Mouse (Mus musculus) embryonic stem cell, embryonic (primary cell): ENCODE data around the gene Schip1.

Experiments
- CTCF ChIA-PET, 4 experiments: fragments of 300-600 bp in 2 of 4; fragments of 350-600 bp in 2 of 4; sonication (Branson Sonifier 250); formaldehyde crosslinking; loops; one replicate each; lab custom pipeline; 2022; ENCODE audit warnings: inconsistent platforms in 2 of 4; lab: Charles Lee
- POLR2A ChIA-PET, 4 experiments: fragments of 300-600 bp in 2 of 4; fragments of 350-600 bp in 2 of 4; sonication (Branson Sonifier 250); formaldehyde crosslinking; loops; one replicate each; lab custom pipeline; 2022; ENCODE audit warnings: antibody characterized with exemption in 4 of 4, inconsistent platforms in 1 of 4; lab: Charles Lee

Schip1 gene

GRCm38 (mm10) chr3:68499532-68500152, 435.0 kb downstream of the Schip1 start:
- ChIA-PET CTCF (interaction anchor here in 1 of 4 experiments (1.9 kb wide), 1 partner anchor 446 kb away, joined by 4 read pairs; no protein-coding TSS in a partner anchor), POLR2A (interaction anchor here in 3 of 4 experiments (0.6 to 14.9 kb wide), 11 partner anchors 12 to 82 kb away, joined by 3 to 374 read pairs (median 5); no protein-coding TSS in a partner anchor)

- POLR2A ChIA-PET: interaction anchor here in 3 of 4 experiments (0.7 to 5.6 kb wide), 11 partner anchors 9 to 329 kb away, joined by 3 to 28 read pairs (median 5); no protein-coding TSS in a partner anchor
- CTCF ChIA-PET: no interaction called here
Measured at GRCm38 (mm10) chr3:68504838-68505237, 440.2 kb downstream of the Schip1 start.

- CTCF ChIA-PET: no interaction called here
- POLR2A ChIA-PET: interaction anchor here in 2 of 4 experiments (0.7 to 5.6 kb wide), 8 partner anchors 9 to 60 kb away, joined by 3 to 28 read pairs (median 4); no protein-coding TSS in a partner anchor
Measured at GRCm38 (mm10) chr3:68506769-68507318, 442.2 kb downstream of the Schip1 start.

- CTCF ChIA-PET: interaction anchor here in 1 of 4 experiments (0.7 kb wide), 1 partner anchor 73 kb away, joined by 3 read pairs; no protein-coding TSS in a partner anchor
- POLR2A ChIA-PET: interaction anchor here in 2 of 4 experiments (0.6 to 11.4 kb wide), 6 partner anchors 9 to 73 kb away, joined by 3 to 170 read pairs (median 6); no protein-coding TSS in a partner anchor
Measured at GRCm38 (mm10) chr3:68508629-68509028, 444.0 kb downstream of the Schip1 start.

GRCm38 (mm10) chr3:68510872-68511271, 446.3 kb downstream of the Schip1 start:
- CTCF ChIA-PET: interaction anchor here in 1 of 4 experiments (1.0 to 1.4 kb wide), 2 partner anchors 33 to 71 kb away, joined by 3 to 5 read pairs; no protein-coding TSS in a partner anchor
- POLR2A ChIA-PET: interaction anchor here in 2 of 4 experiments (0.8 to 11.4 kb wide), 12 partner anchors 15 to 333 kb away, joined by 3 to 170 read pairs (median 8); no protein-coding TSS in a partner anchor

GRCm38 (mm10) chr3:68511744-68512143, 447.1 kb downstream of the Schip1 start:
- POLR2A ChIA-PET: interaction anchor here in 3 of 4 experiments (0.8 to 11.4 kb wide), 15 partner anchors 14 to 334 kb away, joined by 3 to 170 read pairs (median 8); no protein-coding TSS in a partner anchor
- CTCF ChIA-PET: interaction anchor here in 1 of 4 experiments (1.0 to 1.4 kb wide), 2 partner anchors 32 to 70 kb away, joined by 3 to 5 read pairs; no protein-coding TSS in a partner anchor

- POLR2A ChIA-PET: interaction anchor here in 3 of 4 experiments (0.8 to 11.4 kb wide), 12 partner anchors 16 to 334 kb away, joined by 3 to 170 read pairs (median 8); no protein-coding TSS in a partner anchor
- CTCF ChIA-PET: no interaction called here
Measured at GRCm38 (mm10) chr3:68512327-68512726, 447.7 kb downstream of the Schip1 start.

- ChIA-PET POLR2A (interaction anchor here in 3 of 4 experiments (0.6 to 11.4 kb wide), 20 partner anchors 10 to 941 kb away, joined by 3 to 170 read pairs (median 4); no protein-coding TSS in a partner anchor), CTCF (interaction anchor here in 1 of 4 experiments (0.8 kb wide), 1 partner anchor 309 kb away, joined by 3 read pairs; no protein-coding TSS in a partner anchor)
Measured at GRCm38 (mm10) chr3:68513340-68514119, 448.9 kb downstream of the Schip1 start.

- ChIA-PET CTCF (interaction anchor here in 3 of 4 experiments (0.6 to 0.8 kb wide), 3 partner anchors 20 to 727 kb away, joined by 3 to 5 read pairs (median 3); no protein-coding TSS in a partner anchor), POLR2A (interaction anchor here (0.5 to 11.4 kb wide), 15 partner anchors 10 to 109 kb away, joined by 3 to 170 read pairs (median 4); no protein-coding TSS in a partner anchor)
Measured at GRCm38 (mm10) chr3:68514120-68514497, 449.5 kb downstream of the Schip1 start.

GRCm38 (mm10) chr3:68514717-68515116, 450.1 kb downstream of the Schip1 start:
- ChIA-PET CTCF (interaction anchor here in 3 of 4 experiments (0.6 to 0.8 kb wide), 3 partner anchors 19 to 726 kb away, joined by 3 to 5 read pairs (median 3); no protein-coding TSS in a partner anchor), POLR2A (interaction anchor here in 3 of 4 experiments (0.5 to 11.4 kb wide), 15 partner anchors 11 to 110 kb away, joined by 3 to 170 read pairs (median 4); no protein-coding TSS in a partner anchor)

- ChIA-PET POLR2A (interaction anchor here in 3 of 4 experiments (0.7 to 11.4 kb wide), 12 partner anchors 8 to 62 kb away, joined by 3 to 170 read pairs (median 12); no protein-coding TSS in a partner anchor), CTCF (interaction anchor here in 2 of 4 experiments (0.6 to 1.3 kb wide), 5 partner anchors 22 to 467 kb away, joined by 3 to 4 read pairs (median 3); no protein-coding TSS in a partner anchor)
Measured at GRCm38 (mm10) chr3:68516393-68517081, 451.9 kb downstream of the Schip1 start.

- POLR2A ChIA-PET: interaction anchor here in 3 of 4 experiments (0.7 to 11.4 kb wide), 10 partner anchors 8 to 61 kb away, joined by 3 to 170 read pairs (median 26); no protein-coding TSS in a partner anchor
Measured at GRCm38 (mm10) chr3:68517236-68517635, 452.6 kb downstream of the Schip1 start.

GRCm38 (mm10) chr3:68518041-68518440, 453.4 kb downstream of the Schip1 start:
- POLR2A ChIA-PET: interaction anchor here in 2 of 4 experiments (0.7 to 11.4 kb wide), 8 partner anchors 8 to 114 kb away, joined by 3 to 170 read pairs (median 26); no protein-coding TSS in a partner anchor
- CTCF ChIA-PET: interaction anchor here in 1 of 4 experiments (1.3 kb wide), 1 partner anchor 25 kb away, joined by 3 read pairs; no protein-coding TSS in a partner anchor

More at GRCm38 (mm10) chr3:68517236-68517635, 452.6 kb downstream of the Schip1 start:
- CTCF ChIA-PET: interaction anchor here in 2 of 4 experiments (0.6 to 1.3 kb wide), 4 partner anchors 22 to 467 kb away, joined by 3 to 4 read pairs (median 3); no protein-coding TSS in a partner anchor

- ChIA-PET POLR2A (interaction anchor here in 2 of 4 experiments (0.7 to 11.4 kb wide), 6 partner anchors 8 to 113 kb away, joined by 3 to 170 read pairs (median 24); no protein-coding TSS in a partner anchor), CTCF (no interaction called here)
Measured at GRCm38 (mm10) chr3:68518586-68518985, 454.0 kb downstream of the Schip1 start.

- CTCF ChIA-PET: no interaction called here
- POLR2A ChIA-PET: interaction anchor here (0.5 to 5.5 kb wide), 20 partner anchors 8 to 58 kb away, joined by 3 to 65 read pairs (median 6); no protein-coding TSS in a partner anchor
Measured at GRCm38 (mm10) chr3:68525361-68525878, 460.8 kb downstream of the Schip1 start.

GRCm38 (mm10) chr3:68526416-68526815, 461.8 kb downstream of the Schip1 start:
- POLR2A ChIA-PET: interaction anchor here (0.7 to 5.5 kb wide), 19 partner anchors 8 to 50 kb away, joined by 3 to 65 read pairs (median 5); no protein-coding TSS in a partner anchor

More at GRCm38 (mm10) chr3:68526416-68526815, 461.8 kb downstream of the Schip1 start:
- CTCF ChIA-PET: no interaction called here
